Mouse (Mus musculus): ENCODE data around the gene Rtf2. TPM values are rescaled to one million over a fixed set of nuclear protein-coding genes. Genes with fewer than 3 reads are reported as not detected.

The Rtf2 gene
- polyA plus RNA-seq, 1 experiment = 40.9 TPM

GRCm38 (mm10) chr2:172405011-172405410, 35.3 kb upstream of the Rtf2 start:
- Histone ChIP-seq H3K4me3 (ENCODE audit: insufficient read depth, low read length) (no peak overlapping the region), H3K27ac (ENCODE audit: insufficient read depth, low read length) (no peak overlapping the region), H3K4me1 (ENCODE audit: control insufficient read depth, insufficient read depth, low read length) (no peaks in the 10 kb centered on the region)
- TF ChIP-seq CTCF (IDR thresholded peaks at IDR 0.05; ENCODE audit: borderline replicate concordance, insufficient read depth, low read length) (no peak), POLR2A (IDR thresholded peaks at IDR 0.05; ENCODE audit: low read depth, low read length) (no peak)

GRCm38 (mm10) chr2:172406173-172406572, 34.2 kb upstream of the Rtf2 start:
- H3K4me1 ChIP-seq (ENCODE audit: control insufficient read depth, insufficient read depth, low read length) = no peaks in the 10 kb centered on the region
- no peak overlapping the region for H3K27ac ChIP-seq (ENCODE audit: insufficient read depth, low read length)
- TF ChIP-seq CTCF (IDR thresholded peaks at IDR 0.05; ENCODE audit: borderline replicate concordance, insufficient read depth, low read length) (no peak), POLR2A (IDR thresholded peaks at IDR 0.05; ENCODE audit: low read depth, low read length) (no peak)
- no peak overlapping the region for H3K4me3 ChIP-seq (ENCODE audit: insufficient read depth, low read length)

GRCm38 (mm10) chr2:172407499-172407898, 32.9 kb upstream of the Rtf2 start:
- no peaks in the 10 kb centered on the region for H3K4me1 ChIP-seq (ENCODE audit: control insufficient read depth, insufficient read depth, low read length)
- no peak overlapping the region for H3K27ac ChIP-seq (ENCODE audit: insufficient read depth, low read length)
- TF ChIP-seq POLR2A (IDR thresholded peaks at IDR 0.05; ENCODE audit: low read depth, low read length) (no peak), CTCF (IDR thresholded peaks at IDR 0.05; ENCODE audit: borderline replicate concordance, insufficient read depth, low read length) (no peak)
- no peak overlapping the region for H3K4me3 ChIP-seq (ENCODE audit: insufficient read depth, low read length)

- peaks cover 5% of the 10 kb centered on the region; the same call in 1 of the 2 replicates for H3K4me1 ChIP-seq (ENCODE audit: control insufficient read depth, insufficient read depth, low read length)
- no peak overlapping the region for H3K27ac ChIP-seq (ENCODE audit: insufficient read depth, low read length)
- TF ChIP-seq POLR2A (IDR thresholded peaks at IDR 0.05; ENCODE audit: low read depth, low read length) (no peak), CTCF (IDR thresholded peaks at IDR 0.05; ENCODE audit: borderline replicate concordance, insufficient read depth, low read length) (no peak)
- no peak overlapping the region for H3K4me3 ChIP-seq (ENCODE audit: insufficient read depth, low read length)
These were observed 29.7 kb upstream of the Rtf2 start for GRCm38 (mm10) chr2:172410686-172411085.

GRCm38 (mm10) chr2:172411091-172411490, 29.3 kb upstream of the Rtf2 start:
- TF ChIP-seq POLR2A (IDR thresholded peaks at IDR 0.05; ENCODE audit: low read depth, low read length) = no peak
- TF ChIP-seq CTCF (IDR thresholded peaks at IDR 0.05; ENCODE audit: borderline replicate concordance, insufficient read depth, low read length) = no peak
- Histone ChIP-seq H3K4me3 (ENCODE audit: insufficient read depth, low read length) (no peak overlapping the region), H3K27ac (ENCODE audit: insufficient read depth, low read length) (no peak overlapping the region)

GRCm38 (mm10) chr2:172412454-172412853, 27.9 kb upstream of the Rtf2 start:
- TF ChIP-seq POLR2A (IDR thresholded peaks at IDR 0.05; ENCODE audit: low read depth, low read length) (no peak), CTCF (IDR thresholded peaks at IDR 0.05; ENCODE audit: borderline replicate concordance, insufficient read depth, low read length) (no peak)
- H3K4me1 ChIP-seq (ENCODE audit: control insufficient read depth, insufficient read depth, low read length) = peaks cover 5% of the 10 kb centered on the region; the same call in 1 of the 2 replicates
- H3K27ac ChIP-seq (ENCODE audit: insufficient read depth, low read length) = no peak overlapping the region
- H3K4me3 ChIP-seq (ENCODE audit: insufficient read depth, low read length) = no peak overlapping the region

More at GRCm38 (mm10) chr2:172411091-172411490, 29.3 kb upstream of the Rtf2 start:
- peaks cover 5% of the 10 kb centered on the region; the same call in 1 of the 2 replicates for H3K4me1 ChIP-seq (ENCODE audit: control insufficient read depth, insufficient read depth, low read length)

GRCm38 (mm10) chr2:172413273-172413672, 27.1 kb upstream of the Rtf2 start:
- Histone ChIP-seq H3K4me1 (ENCODE audit: control insufficient read depth, insufficient read depth, low read length) (peaks cover 5% of the 10 kb centered on the region; the same call in 1 of the 2 replicates), H3K27ac (ENCODE audit: insufficient read depth, low read length) (no peak overlapping the region), H3K4me3 (ENCODE audit: insufficient read depth, low read length) (no peak overlapping the region)
- no peak for TF ChIP-seq POLR2A (IDR thresholded peaks at IDR 0.05; ENCODE audit: low read depth, low read length)
- TF ChIP-seq CTCF (IDR thresholded peaks at IDR 0.05; ENCODE audit: borderline replicate concordance, insufficient read depth, low read length) = no peak

- peaks cover 5% of the 10 kb centered on the region; the same call in 1 of the 2 replicates for H3K4me1 ChIP-seq (ENCODE audit: control insufficient read depth, insufficient read depth, low read length)
- no peak for TF ChIP-seq POLR2A (IDR thresholded peaks at IDR 0.05; ENCODE audit: low read depth, low read length)
- H3K4me3 ChIP-seq (ENCODE audit: insufficient read depth, low read length) = no peak overlapping the region
- no peak overlapping the region for H3K27ac ChIP-seq (ENCODE audit: insufficient read depth, low read length)
These were observed 26.5 kb upstream of the Rtf2 start for GRCm38 (mm10) chr2:172413894-172414293.

GRCm38 (mm10) chr2:172416218-172416617, 24.1 kb upstream of the Rtf2 start:
- TF ChIP-seq POLR2A (IDR thresholded peaks at IDR 0.05; ENCODE audit: low read depth, low read length) (no peak), CTCF (IDR thresholded peaks at IDR 0.05; ENCODE audit: borderline replicate concordance, insufficient read depth, low read length) (no peak)
- H3K27ac ChIP-seq (ENCODE audit: insufficient read depth, low read length) = no peak overlapping the region
- H3K4me3 ChIP-seq (ENCODE audit: insufficient read depth, low read length) = no peak overlapping the region
- peaks cover 5% of the 10 kb centered on the region; the same call in 1 of the 2 replicates for H3K4me1 ChIP-seq (ENCODE audit: control insufficient read depth, insufficient read depth, low read length)

GRCm38 (mm10) chr2:172416876-172417275, 23.5 kb upstream of the Rtf2 start:
- no peak for TF ChIP-seq POLR2A (IDR thresholded peaks at IDR 0.05; ENCODE audit: low read depth, low read length)
- TF ChIP-seq CTCF (IDR thresholded peaks at IDR 0.05; ENCODE audit: borderline replicate concordance, insufficient read depth, low read length) = no peak
- Histone ChIP-seq H3K27ac (ENCODE audit: insufficient read depth, low read length) (no peak overlapping the region), H3K4me3 (ENCODE audit: insufficient read depth, low read length) (no peak overlapping the region), H3K4me1 (ENCODE audit: control insufficient read depth, insufficient read depth, low read length) (peaks cover 5% of the 10 kb centered on the region; the same call in 1 of the 2 replicates)

GRCm38 (mm10) chr2:172418208-172418607, 22.1 kb upstream of the Rtf2 start:
- Histone ChIP-seq H3K4me1 (ENCODE audit: control insufficient read depth, insufficient read depth, low read length) (peaks cover 2% of the 10 kb centered on the region; the same call in 1 of the 2 replicates), H3K4me3 (ENCODE audit: insufficient read depth, low read length) (no peak overlapping the region), H3K27ac (ENCODE audit: insufficient read depth, low read length) (no peak overlapping the region)
- no peak for TF ChIP-seq POLR2A (IDR thresholded peaks at IDR 0.05; ENCODE audit: low read depth, low read length)
- no peak for TF ChIP-seq CTCF (IDR thresholded peaks at IDR 0.05; ENCODE audit: borderline replicate concordance, insufficient read depth, low read length)

Data from embryonic fibroblast, embryonic 13.5 days (primary cell).